Mouse (Mus musculus): Measurements from ENCODE around the gene Exd1. TPM values are rescaled to one million over a fixed set of nuclear protein-coding genes. Genes with fewer than 3 reads are reported as not detected.
A peak's percentile ranks its signal among the peaks of the same experiment; 100 is the strongest.

The Exd1 gene
- total RNA-seq, 2 experiments from 2014 or later = not detected

- peak; percentile 75 for ATAC-seq (replicated peaks; ENCODE audit: low FRiP score, poor library complexity, severe bottlenecking)
Observed at GRCm38 (mm10) chr2:119546848-119547521, 442 bp downstream of the Exd1 start.

DNA sequence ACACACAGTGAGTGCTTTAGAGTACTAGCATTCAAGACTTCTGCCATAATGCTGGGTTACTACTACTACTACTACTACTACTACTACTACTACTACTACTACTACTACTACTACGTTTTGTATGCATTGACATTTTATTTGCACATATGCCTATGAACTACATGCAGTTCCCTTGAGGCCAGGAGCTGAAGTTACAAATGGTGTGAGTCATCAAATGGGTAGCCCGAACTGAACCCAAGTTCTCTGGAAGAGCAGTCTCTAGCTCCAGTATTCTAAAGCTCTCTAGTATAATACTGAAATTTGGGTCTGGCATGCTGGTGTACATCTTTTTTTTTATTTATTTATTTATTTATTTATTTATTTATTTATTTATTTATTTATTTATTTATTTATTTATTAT lies 3.8 kb downstream of the Exd1 start:
- ATAC-seq (replicated peaks; ENCODE audit: low FRiP score, poor library complexity, severe bottlenecking) = no peak

GRCm38 (mm10) chr2:119542106-119542505 lies 5.3 kb downstream of the Exd1 start:
- ATAC-seq (replicated peaks; ENCODE audit: low FRiP score, poor library complexity, severe bottlenecking) = 0 out of 2 replicates have a peak, but pooled peaks have one; percentile 42

GRCm38 (mm10) chr2:119538802-119539201 lies 8.6 kb downstream of the Exd1 start:
- ATAC-seq (replicated peaks; ENCODE audit: low FRiP score, poor library complexity, severe bottlenecking) = no peak

GRCm38 (mm10) chr2:119525422-119525821 lies 22.0 kb downstream of the Exd1 start:
- ATAC-seq (replicated peaks; ENCODE audit: low FRiP score, poor library complexity, severe bottlenecking) = no peak

DNA sequence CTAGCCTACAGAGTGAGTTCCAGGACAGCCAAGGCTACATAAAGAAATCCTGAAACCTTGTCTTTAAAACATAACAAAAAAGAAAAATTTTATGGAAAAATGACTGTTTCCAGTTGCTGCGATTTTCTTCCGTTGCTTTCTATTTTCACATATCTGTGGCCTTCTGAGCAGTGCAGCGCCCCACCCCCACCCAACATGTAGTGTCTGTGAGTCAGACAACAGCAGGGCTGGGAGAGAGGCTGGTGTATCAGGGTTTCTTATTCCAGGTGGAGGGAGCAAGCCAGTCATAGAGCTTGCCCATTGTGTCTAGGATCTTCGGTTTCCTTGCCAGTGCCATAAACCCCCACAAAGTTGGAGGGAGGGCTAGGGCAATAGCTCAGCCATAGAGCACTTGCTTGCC lies 23.6 kb downstream of the Exd1 start:
- ATAC-seq (replicated peaks; ENCODE audit: low FRiP score, poor library complexity, severe bottlenecking) = no peak

- ATAC-seq (replicated peaks; ENCODE audit: low FRiP score, poor library complexity, severe bottlenecking) = no peak
Observed at GRCm38 (mm10) chr2:119520550-119520949, 26.9 kb downstream of the Exd1 start.

- ATAC-seq (replicated peaks; ENCODE audit: low FRiP score, poor library complexity, severe bottlenecking) = no peak
Observed at GRCm38 (mm10) chr2:119516811-119517210, 30.6 kb downstream of the Exd1 start.

GRCm38 (mm10) chr2:119514026-119514522 lies 33.4 kb downstream of the Exd1 start:
- no peak for ATAC-seq (replicated peaks; ENCODE audit: low FRiP score, poor library complexity, severe bottlenecking)

DNA sequence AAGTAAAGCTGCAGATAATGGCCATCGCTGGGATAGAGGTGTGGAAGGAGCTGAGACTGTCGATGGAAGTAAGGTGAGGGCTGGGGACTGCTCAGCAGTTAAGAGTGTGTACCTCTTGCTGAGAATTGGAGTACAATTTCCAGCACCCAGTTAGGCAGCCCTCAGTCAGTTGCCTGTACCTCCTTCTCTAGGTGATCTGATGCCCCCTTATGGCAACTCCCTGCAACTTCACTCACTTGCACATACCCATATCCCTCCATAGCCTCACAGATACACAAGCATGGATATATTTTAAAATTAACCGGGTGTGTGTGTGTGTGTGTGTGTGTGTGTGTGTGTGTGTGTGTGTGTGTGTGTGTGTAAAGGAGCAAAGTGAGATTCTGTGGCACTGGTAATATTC lies 35.1 kb downstream of the Exd1 start:
- peak; percentile 70; the same call in 1 of the 2 replicates for ATAC-seq (replicated peaks; ENCODE audit: low FRiP score, poor library complexity, severe bottlenecking)

GRCm38 (mm10) chr2:119510856-119511255 lies 36.6 kb downstream of the Exd1 start:
- ATAC-seq (replicated peaks; ENCODE audit: low FRiP score, poor library complexity, severe bottlenecking) = no peak

- peak; percentile 60; the same call in 1 of the 2 replicates for ATAC-seq (replicated peaks; ENCODE audit: low FRiP score, poor library complexity, severe bottlenecking)
Observed at GRCm38 (mm10) chr2:119508518-119508917, 38.9 kb downstream of the Exd1 start.

DNA sequence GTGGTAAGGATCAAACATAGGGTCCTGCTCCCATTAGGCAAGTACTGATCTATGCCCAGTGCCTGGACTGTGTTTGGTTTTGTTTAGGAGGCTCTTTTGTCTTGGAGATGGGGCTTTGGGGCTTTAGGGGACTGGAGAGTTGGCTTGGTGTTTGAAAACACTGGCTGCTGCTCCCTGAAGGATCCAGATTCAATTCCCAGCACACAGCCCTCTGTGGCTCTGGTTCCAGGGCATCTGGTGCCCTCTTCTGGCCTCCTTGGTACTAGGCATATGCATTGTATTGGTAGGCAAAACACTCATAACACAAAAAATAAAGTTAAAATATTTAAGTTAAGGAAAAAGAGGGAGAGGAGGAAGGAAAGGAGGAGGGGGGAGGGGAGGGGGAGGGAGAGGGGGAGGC lies 40.3 kb downstream of the Exd1 start:
- ATAC-seq (replicated peaks; ENCODE audit: low FRiP score, poor library complexity, severe bottlenecking) = no peak; the same call in 1 of the 2 replicates

DNA sequence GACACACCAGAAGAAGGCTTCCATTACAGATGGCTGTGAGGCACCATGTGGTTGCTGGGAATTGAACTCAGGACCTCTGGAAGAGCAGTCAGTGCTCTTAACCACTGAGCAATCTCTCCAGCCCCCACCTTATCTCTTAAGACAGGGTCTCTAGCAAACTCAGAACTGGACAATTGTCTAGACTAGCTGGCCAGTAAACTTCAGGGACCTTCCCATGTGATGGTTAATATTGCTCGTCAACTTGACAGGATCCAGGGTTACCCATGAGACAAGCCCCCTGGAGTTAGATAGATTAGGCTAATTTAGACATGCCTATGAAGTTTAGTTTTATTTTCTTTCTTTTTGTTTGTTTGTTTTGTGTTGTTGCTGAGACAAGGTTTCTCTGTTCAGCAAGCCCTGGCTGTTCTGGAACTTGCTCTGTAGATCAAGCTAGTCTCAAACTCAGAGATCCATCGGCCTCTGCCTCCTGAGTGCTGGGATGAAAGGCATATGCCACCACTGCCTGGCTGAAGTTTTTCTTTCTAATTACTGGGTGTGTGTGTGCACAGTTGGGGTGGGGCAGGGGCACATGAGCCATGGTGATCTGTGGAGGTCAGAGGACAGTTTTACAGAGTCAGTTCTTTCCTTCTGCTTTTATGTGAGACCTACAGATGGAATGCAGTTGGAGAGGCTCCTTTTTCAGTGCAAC lies 46.3 kb downstream of the Exd1 start:
- ATAC-seq (replicated peaks; ENCODE audit: low FRiP score, poor library complexity, severe bottlenecking) = no peak

GRCm38 (mm10) chr2:119498859-119499258 lies 48.6 kb downstream of the Exd1 start:
- ATAC-seq (replicated peaks; ENCODE audit: low FRiP score, poor library complexity, severe bottlenecking) = no peak

DNA sequence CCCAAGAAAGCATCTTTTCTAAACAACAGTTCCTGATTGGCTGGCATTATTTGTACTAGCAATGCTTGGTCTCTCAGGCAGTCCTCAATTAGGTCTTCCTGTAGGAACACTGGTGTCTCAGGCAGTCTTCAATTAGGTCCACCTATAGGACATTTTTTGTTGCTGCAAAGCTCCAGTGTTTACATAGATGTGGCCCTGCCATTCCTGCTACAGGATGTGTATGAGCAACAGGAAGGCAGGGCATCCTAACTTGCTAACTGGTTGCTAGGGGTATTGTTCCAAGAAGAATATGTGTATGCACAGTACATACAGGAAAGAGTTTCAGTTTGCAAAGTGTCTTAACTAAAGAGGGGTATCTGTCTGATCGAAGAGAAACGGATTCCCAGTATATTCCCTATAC lies 51.3 kb downstream of the Exd1 start:
- no peak for ATAC-seq (replicated peaks; ENCODE audit: low FRiP score, poor library complexity, severe bottlenecking)

DNA sequence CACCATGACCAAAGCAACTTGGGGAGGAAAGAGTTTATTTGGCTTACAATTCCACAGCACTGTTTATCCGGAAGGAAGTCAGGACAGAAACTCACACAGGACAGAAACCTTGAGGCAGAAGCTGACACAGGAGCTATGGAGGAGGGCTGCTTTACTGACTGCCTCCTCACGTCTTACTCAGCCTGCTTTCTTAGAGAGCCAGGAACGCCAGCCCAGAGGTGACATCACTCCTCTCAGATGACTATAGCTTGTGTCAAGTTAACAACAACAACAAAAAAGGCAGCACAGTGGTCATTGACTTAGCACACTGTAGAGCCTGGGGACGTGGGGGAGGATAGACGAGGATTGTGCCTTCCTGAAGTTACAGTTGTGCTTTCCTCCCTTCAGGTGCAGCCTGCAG lies 55.5 kb downstream of the Exd1 start:
- ATAC-seq (replicated peaks; ENCODE audit: low FRiP score, poor library complexity, severe bottlenecking) = no peak

DNA sequence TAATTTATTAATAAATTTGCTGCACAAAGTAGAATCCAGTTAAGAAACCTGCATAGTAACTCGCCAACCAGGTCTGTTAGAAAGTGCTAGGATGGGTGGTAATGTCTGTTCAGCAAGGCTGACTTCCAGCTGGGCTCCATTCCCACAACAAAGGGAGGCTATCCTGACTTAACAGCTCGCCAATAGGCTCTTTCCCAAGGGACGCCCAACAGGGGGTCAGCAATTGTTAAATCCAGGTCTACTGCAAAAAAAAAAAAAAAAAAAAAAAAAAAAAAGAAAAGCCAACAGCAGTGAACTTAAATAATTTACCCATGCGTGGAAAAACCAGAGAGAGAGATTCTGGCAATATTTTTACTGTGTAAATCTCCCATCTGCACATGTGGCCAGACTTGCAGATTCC lies 60.9 kb downstream of the Exd1 start:
- no peak for ATAC-seq (replicated peaks; ENCODE audit: low FRiP score, poor library complexity, severe bottlenecking)

DNA sequence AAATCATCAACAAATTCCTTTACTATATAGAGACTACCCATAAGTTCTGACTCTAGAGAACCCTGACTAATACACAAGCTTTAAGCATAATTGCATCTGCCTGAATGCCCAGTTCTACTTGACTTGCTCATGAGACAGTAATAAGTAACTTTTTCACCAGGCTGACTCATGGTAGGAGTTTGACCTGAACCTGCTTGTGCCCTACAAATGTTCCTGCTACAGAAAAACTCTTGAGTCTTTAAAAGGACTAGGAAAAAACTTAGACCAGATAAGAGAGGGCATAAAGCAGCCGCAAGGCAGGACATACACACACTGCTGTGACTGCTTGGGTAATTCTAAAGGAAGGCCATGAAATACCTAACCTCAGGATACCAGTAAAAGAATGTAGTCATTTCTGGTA lies 65.1 kb downstream of the Exd1 start:
- no peak for ATAC-seq (replicated peaks; ENCODE audit: low FRiP score, poor library complexity, severe bottlenecking)

GRCm38 (mm10) chr2:119478397-119478749 lies 69.1 kb downstream of the Exd1 start:
- no peak for ATAC-seq (replicated peaks; ENCODE audit: low FRiP score, poor library complexity, severe bottlenecking)
